Mouse (Mus musculus): ENCODE data around the gene Dhrs1. TPM values are rescaled to one million over a fixed set of nuclear protein-coding genes. Genes with fewer than 3 reads are reported as not detected.

The Dhrs1 gene
- total RNA-seq (2015) (112 and 121 TPM in 2 replicates), total RNA-seq (2017) (44.1 and 55.0 TPM in 2 replicates)

DNA sequence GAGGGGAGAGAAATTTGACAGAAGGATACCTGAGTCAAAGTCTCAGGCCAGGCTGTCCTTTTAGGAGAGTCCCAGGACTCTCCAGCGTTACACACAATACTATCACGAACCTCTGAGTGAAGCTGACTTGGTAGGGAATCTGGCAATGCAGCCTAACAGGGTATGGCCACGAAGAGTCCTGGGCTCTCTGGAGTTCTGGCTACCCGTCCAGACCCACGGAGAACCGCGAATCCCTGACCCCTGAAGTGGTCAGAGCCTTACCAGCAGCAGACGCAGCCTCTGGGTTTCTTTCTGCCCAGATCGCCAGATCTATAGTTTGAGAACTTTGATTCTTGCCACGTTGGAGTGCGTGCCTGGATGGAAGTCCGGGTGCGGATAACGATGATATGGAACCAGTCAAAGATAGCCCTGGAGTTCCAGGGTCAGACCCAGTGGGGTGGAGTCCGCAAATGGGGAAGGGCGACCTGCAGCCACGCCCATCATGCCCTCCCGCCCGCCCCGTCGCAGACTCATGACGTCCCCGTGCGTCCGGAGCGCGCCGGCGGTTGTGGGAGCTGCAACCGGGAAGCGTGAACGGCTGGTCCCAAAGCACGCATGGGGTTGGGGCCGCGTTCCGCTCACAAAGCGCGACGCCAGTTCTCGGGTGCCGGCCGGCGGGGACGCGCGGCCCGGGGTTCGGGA is at the start of gene Dhrs1, which contains the start of gene Nop9:
TSS of gene Dhrs1 (minus strand) at position 511 of the 681 bp plus-strand sequence.
TSS of gene Nop9 (plus strand) at position 514 of the 681 bp plus-strand sequence.
- ATAC-seq (ENCODE audit: poor library complexity, severe bottlenecking), result peak; percentile 88

GRCm38 (mm10) chr14:55793946-55794345 is 48.5 kb upstream of the Dhrs1 start:
- no peak for ATAC-seq (ENCODE audit: poor library complexity, severe bottlenecking)

DNA sequence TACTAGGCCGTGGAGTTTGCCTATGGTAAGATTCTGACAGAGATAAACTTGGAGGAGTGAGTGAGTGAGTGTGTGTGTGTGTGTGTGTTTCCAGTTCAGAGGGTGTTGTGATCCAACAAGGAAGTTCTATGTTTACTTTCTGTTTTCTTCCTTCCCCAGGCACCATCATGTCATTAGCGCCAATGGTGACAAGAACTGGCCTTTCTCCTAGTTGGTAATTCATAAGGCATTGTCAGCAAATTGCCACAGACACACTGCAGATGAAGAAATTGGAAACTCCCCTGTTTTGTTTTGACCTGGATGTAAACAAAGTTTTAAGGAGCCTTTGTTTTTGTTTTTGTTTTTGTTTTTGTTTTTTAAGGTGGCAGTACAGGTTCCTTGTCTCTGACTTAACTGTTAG is 48.0 kb upstream of the Dhrs1 start:
- no peak for ATAC-seq (ENCODE audit: poor library complexity, severe bottlenecking)

GRCm38 (mm10) chr14:55788256-55789050 is 43.0 kb upstream of the Dhrs1 start, which contains the start of gene Ripk3:
Ripk3 (minus strand) TSS chr14:55788865.
- ATAC-seq (ENCODE audit: poor library complexity, severe bottlenecking), result peak; percentile 88

GRCm38 (mm10) chr14:55787731-55788130 is 42.2 kb upstream of the Dhrs1 start:
- ATAC-seq (ENCODE audit: poor library complexity, severe bottlenecking), result 0 out of 2 replicates have a peak, but pooled peaks have one; percentile 3

- ATAC-seq (ENCODE audit: poor library complexity, severe bottlenecking), result no peak
Observed at GRCm38 (mm10) chr14:55785195-55785594, 39.7 kb upstream of the Dhrs1 start.

DNA sequence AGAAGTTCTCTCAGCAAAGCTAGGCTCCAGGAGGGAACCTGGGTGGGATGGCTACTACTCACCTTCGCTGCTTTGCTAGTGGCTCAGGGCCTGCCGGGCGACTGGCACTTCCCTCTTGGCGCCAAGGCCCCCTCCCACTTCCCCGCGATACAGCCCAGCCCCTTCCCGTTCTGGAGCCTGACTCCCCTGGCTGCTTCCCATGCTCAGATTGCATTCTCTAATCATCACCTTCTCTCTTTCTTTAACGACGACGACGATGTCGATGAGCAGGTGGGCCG is 38.4 kb upstream of the Dhrs1 start, which contains the start of gene Adcy4:
TSS of gene Adcy4 (minus strand) at position 138 of the 278 bp plus-strand sequence.
- no peak for ATAC-seq (ENCODE audit: poor library complexity, severe bottlenecking)

DNA sequence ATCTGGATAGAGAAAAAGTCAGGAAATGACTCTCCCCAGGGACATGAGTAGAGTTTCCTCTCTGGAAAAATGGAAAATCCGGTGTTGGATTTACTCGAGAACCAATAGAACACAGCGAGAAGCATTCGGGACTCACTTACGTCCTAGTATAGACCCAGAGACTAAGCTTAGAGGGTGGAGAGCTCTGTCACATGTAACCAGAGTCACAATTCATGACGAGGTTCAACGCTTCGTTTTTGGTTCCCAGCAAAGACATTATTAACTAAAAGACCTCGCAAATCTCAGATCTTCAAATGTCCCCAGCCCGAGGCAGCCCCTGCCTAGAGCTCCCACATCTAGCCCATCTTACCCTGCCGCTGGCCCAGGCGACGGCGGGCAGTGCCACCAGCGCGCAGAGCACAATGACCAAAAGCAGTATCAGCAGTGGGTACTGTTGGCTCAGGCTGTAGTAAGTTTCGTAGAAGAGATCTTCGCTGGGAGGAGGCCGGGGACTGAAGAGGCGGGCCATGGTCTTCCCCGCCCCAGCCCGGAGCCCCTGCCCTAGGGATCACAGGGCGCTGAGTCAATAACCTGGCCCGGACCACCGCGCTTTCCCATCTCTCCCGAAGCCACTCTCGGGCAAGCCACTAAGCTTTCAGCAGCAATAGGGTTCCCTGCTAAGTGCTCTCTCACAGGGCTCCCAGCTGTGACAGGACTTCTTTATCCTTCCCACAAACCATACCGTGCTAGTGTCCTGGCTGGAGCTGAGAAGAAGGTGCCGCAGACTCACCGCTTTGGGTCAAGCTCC is 37.9 kb upstream of the Dhrs1 start:
- no peak for ATAC-seq (ENCODE audit: poor library complexity, severe bottlenecking)

- no peak for ATAC-seq (ENCODE audit: poor library complexity, severe bottlenecking)
Observed at GRCm38 (mm10) chr14:55782361-55782960, 37.0 kb upstream of the Dhrs1 start.

DNA sequence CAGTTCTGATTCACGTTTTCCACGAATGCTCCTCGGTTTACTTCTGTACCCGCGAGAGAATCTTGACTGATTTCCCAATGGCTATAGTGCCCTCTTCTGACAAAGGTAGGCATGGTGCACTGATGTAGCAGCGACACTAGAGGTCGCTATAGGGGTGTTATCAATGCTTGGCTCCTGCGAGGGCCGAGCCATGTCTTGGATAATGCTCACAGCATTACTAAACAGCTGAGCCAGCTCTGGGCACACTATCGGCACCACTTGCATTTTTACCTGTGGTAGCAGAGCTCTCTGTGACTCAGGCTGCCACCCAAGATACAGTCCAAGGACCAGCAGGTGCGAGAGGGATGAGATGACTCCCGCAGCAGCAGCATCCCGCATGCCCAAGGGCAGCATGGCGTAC is 35.8 kb upstream of the Dhrs1 start:
- ATAC-seq (ENCODE audit: poor library complexity, severe bottlenecking), result peak; percentile 89

GRCm38 (mm10) chr14:55780736-55781135 is 35.2 kb upstream of the Dhrs1 start:
- no peak for ATAC-seq (ENCODE audit: poor library complexity, severe bottlenecking)

- ATAC-seq (ENCODE audit: poor library complexity, severe bottlenecking), result no peak
Observed at GRCm38 (mm10) chr14:55779656-55780055, 34.2 kb upstream of the Dhrs1 start.

- no peak for ATAC-seq (ENCODE audit: poor library complexity, severe bottlenecking)
Observed at GRCm38 (mm10) chr14:55778686-55779085, 33.2 kb upstream of the Dhrs1 start.

GRCm38 (mm10) chr14:55777806-55778205 is 32.3 kb upstream of the Dhrs1 start:
- peak; percentile 43; the same call in 1 of the 2 replicates for ATAC-seq (ENCODE audit: poor library complexity, severe bottlenecking)

DNA sequence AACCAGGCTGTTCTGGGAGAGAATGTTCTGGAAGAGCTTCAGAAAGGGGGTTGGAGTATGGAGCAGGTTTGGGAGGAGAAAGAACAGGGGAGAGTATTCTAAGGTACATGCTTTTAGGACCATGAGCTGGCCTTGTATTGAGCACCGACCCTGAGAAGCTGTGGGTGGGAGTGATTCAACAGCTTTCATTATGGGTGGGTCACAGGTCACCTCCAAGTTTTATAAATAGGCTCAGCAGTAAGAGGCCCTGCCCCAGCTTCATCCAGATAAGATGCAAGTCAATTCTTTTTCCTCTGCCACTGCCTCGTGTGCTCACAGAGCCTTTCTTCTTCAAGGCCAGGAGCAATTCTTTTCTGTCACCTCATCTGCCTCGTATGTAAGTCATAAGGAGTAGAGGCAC is 31.7 kb upstream of the Dhrs1 start:
- no peak for ATAC-seq (ENCODE audit: poor library complexity, severe bottlenecking)

GRCm38 (mm10) chr14:55776711-55777110 is 31.2 kb upstream of the Dhrs1 start:
- no peak for ATAC-seq (ENCODE audit: poor library complexity, severe bottlenecking)

- no peak for ATAC-seq (ENCODE audit: poor library complexity, severe bottlenecking)
Observed at GRCm38 (mm10) chr14:55769087-55769703, 23.7 kb upstream of the Dhrs1 start.

- ATAC-seq (ENCODE audit: poor library complexity, severe bottlenecking), result no peak
Observed at GRCm38 (mm10) chr14:55768555-55768954, 23.1 kb upstream of the Dhrs1 start.

DNA sequence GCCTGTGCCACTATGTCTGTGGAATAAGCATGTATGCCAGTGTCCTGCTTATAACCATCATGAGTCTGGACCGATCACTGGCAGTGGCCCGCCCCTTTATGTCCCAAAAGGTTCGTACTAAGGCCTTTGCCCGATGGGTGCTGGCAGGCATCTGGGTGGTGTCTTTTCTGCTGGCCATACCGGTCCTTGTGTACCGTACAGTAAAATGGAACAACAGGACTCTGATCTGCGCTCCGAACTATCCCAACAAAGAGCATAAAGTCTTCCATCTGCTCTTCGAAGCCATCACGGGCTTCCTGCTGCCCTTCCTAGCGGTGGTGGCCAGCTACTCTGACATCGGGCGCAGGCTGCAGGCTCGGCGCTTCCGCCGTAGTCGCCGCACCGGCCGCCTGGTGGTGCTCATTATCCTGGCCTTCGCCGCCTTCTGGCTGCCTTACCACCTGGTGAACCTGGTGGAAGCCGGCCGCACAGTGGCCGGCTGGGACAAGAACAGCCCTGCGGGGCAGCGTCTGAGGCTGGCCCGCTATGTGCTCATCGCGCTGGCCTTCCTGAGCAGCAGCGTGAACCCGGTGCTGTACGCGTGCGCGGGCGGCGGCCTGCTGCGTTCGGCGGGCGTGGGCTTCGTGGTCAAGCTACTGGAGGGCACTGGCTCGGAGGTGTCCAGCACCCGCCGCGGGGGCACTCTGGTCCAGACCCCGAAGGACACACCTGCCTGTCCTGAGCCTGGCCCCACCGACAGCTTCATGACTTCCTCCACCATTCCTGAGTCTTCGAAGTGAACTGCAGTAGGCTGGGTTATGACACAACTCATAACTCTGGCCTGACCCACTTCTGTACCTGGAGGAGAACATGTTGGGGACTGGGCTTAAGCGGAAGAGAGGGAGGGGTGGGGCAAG is 22.3 kb upstream of the Dhrs1 start:
- ATAC-seq (ENCODE audit: poor library complexity, severe bottlenecking), result peak; percentile 41
